Mouse (Mus musculus) erythroblast, embryonic 14.5 days (primary cell): ENCODE data around the gene St3gal5.

Experiments used
- GATA1 ChIP-seq: IDR thresholded peaks from 2 replicates; pipeline ENCODE4 v1.6.1; 2012; ENCODE audit warnings: low read length, inconsistent platforms, mixed read lengths
- TAL1 ChIP-seq: IDR thresholded peaks from 3 replicates; pipeline ENCODE4 v1.6.1; 2012; ENCODE audit warnings: low read length, inconsistent platforms, mixed read lengths

DNA sequence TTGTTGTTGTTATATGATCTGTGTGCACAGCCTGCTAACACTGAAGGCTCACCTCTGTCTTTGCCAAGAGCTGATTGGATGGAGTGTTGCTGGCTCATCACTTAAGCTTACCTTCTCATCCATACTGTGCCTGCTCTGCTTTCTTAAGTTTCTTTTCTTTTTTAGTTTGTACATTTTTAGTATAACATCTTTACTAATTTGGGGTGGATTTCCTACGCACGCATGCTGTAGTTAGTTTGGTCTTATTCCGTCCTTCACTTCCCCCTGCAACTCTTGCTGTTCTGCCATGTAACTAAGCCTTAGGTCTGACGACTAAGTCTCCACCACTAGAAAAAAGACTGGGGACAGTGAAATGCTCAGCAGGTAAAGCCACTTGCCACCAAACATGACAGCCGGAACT lies 48.7 kb upstream of the St3gal5 start:
- TF ChIP-seq TAL1 (no peak), GATA1 (no peak)
